Mouse (Mus musculus) G1E (cell line): ENCODE results near the gene Tubb5.

ENCODE experiments used
- CTCF ChIP-seq: IDR thresholded peaks from 2 replicates; pipeline ENCODE4 v1.5.1; 2012; ENCODE audit warnings: low read depth, low read length, inconsistent platforms, mixed read lengths
- GATA1 ChIP-seq: IDR thresholded peaks from 2 replicates; pipeline ENCODE4 v1.6.1; 2012; ENCODE audit warnings: borderline replicate concordance, low read length, inconsistent platforms, mixed read lengths
- POLR2AphosphoS5 ChIP-seq: IDR thresholded peaks from 2 replicates; pipeline ENCODE4 v1.6.1; 2012; ENCODE audit warnings: low read depth, low read length, inconsistent platforms; ENCODE audit not compliant: insufficient replicate concordance

DNA sequence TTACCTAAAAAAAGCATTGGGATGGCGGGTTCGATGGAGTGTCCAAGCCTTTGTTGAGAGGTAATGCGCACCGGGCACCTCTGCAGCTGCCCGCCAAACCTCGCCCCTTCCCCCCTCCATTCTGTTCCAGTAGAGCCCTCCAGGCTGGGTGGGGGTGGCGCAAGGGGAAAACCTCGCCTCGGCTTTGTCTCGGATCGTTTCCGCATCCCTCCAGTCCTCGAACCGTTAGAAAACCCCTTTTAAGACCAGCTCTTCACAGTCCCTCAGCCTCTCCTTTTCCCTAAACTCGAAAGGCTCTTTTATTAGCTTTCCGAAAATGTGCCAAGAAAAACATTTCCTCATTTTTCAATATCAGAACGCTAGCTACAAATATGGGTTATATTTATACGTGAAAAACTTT is 619 bp downstream of the Tubb5 start:
- TF ChIP-seq POLR2AphosphoS5 (no peak), CTCF (no peak), GATA1 (no peak)
